Mouse (Mus musculus) naive thymus-derived CD4-positive, alpha-beta T cell, adult 5 months (primary cell): ENCODE results near the gene Crat. TPM values are rescaled to one million over a fixed set of nuclear protein-coding genes. Genes with fewer than 3 reads are reported as not detected.

Experiments
- polyA plus RNA-seq: library from polyadenylated mRNA; unstranded; fragments of 100-300 nt; shearing (Covaris generic); gene quantifications from one replicate; pipeline ENCODE4 v1.2.1, GENCODE M21; 2017

Crat gene
- 8.2 TPM for polyA plus RNA-seq

DNA sequence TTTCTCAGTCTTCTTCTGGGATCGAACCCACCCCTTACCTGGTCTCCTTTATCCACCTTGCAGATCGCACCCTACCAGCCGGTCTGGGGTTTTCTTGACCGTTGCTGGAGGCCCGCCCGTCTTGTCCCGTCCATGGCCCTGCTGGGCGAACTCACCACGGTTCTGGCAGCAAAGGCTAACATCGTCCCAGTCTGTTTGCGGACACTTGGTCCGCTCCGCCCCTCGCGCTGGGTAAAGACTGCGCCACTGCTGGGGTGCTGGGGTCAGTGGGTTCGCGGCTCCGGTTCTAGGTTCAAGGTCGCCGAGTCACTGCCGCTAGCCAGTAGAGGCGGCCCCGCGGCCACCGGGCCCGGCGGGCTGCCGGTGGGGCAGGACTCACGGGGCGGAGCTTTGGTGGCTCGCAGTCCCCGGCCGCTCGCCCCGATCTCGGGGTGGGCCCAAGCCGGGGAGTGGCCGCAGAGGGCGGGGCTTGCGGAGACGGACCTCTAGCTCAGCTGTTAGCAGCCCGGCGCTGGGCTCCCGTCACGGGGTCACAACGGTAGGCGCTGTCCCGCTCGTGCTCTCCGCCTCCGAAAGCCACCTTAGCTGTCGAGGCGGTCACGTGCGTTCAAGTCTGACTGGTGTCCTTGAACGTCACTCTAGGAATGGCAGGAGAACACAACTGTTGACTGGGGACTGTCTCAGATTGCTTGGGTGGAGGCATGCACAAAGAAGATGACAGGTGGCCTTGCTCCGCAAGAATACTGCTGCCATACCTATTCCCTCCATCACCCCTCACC is at the start of gene Crat:
Gene Crat (minus strand): TSS at position 657 of the 779 bp plus-strand sequence.

DNA sequence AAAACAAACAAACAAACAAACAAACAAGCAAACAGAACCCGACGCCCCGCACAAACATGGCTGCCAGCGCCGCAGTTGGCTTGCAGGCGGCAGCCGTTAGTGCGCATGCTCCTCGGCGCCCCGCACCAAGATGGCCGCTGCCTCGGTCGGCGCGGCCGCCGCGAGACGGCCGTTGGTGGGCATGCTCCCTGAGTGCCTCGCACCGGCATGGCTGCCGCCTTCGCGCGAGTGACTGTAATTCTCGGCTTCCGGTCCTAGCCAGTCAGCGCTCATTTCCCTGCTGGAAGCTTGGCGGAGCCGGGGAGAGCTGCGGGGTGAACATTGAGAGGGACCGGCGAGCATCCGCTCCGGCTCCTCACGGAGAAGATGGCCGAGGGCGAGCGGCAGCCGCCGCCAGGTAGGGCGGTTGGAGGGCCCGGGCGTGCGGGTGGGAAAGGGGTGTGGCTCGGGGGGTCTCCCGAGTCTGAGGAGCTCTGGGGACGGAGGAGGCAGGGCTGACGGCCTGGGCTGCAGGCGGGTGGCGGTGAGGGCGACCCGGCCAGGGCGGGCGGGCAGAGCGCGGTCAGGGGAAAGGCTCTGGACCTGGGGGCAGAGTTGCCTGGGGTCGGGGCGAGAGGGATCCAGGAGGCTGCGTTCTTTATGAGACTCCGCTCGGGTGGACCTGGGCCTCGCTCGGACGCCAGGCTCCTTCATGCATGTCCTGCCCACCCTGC is 479 bp upstream of the Crat start, which contains the start of gene Ptpa:
Gene Ptpa (plus strand): TSS at position 104 of the 713 bp plus-strand sequence.

DNA sequence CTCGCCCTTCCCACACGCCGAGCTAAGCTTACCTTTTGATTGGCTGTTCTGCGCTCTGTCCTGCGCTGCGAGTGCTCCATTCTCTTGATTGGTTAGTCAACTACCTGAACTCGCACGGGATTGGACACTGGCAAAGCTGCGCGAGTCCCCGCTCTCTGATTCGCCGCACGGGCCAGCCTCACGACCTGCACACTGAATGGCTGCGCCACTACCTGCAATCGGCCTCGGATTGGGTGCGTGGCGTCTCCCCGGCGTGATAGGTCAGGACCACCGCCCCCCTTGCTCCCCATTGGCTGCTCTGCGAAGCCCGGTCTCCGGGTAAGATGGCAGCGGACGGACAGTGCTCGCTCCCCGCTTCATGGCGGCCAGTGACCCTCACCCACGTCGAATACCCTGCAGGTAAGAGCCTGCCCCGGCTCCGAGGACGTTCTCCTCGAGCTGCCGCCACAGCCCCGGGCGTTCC is 23.5 kb downstream of the Crat start, which contains the start of gene Dolpp1:
Gene Dolpp1 (plus strand): TSS at position 141 of the 463 bp plus-strand sequence.

DNA sequence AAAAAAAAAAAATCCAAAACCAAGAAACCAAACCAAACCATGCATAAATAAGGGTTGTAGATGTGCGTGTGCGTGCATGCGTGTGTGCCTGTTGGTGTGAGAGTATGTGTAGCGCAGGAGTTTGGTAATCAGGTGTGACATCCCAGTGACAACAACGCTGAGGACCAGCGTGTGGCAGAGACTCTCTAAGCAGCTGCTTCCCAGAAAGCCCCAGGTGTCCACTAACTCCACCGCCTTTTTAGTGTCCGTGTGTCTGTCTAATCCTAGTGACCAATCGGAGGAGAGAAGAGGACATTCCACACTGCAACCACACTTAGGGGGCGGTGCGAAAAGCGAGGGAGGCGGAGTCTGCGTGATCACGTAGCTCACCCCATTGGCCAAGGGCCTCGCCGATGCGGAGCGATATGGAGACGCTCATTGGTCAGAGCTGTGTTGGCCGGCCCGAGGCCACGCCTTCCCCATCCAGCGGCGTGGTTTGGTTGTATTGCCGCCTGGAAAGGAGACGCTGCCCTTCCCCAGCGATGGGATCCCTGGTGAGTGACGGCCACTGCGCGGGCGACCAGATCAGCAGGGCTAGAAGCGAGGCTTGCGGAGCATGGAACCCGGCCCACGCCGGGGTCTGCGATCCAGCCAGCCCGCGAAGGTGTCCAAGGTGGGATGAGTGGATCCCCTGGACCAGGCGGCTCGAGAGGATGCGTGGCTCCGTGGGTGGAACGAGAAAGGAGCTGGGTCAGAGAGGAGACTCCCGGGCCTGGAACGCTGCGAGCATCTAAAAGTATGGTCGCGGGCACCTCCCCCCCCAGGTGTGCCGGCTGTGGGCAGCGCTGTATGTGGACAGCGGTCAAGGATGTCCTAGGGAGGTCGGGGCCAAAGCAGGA is 51.6 kb downstream of the Crat start, which contains the start of gene Miga2:
Gene Miga2 (plus strand): TSS at position 461 of the 878 bp plus-strand sequence.

DNA sequence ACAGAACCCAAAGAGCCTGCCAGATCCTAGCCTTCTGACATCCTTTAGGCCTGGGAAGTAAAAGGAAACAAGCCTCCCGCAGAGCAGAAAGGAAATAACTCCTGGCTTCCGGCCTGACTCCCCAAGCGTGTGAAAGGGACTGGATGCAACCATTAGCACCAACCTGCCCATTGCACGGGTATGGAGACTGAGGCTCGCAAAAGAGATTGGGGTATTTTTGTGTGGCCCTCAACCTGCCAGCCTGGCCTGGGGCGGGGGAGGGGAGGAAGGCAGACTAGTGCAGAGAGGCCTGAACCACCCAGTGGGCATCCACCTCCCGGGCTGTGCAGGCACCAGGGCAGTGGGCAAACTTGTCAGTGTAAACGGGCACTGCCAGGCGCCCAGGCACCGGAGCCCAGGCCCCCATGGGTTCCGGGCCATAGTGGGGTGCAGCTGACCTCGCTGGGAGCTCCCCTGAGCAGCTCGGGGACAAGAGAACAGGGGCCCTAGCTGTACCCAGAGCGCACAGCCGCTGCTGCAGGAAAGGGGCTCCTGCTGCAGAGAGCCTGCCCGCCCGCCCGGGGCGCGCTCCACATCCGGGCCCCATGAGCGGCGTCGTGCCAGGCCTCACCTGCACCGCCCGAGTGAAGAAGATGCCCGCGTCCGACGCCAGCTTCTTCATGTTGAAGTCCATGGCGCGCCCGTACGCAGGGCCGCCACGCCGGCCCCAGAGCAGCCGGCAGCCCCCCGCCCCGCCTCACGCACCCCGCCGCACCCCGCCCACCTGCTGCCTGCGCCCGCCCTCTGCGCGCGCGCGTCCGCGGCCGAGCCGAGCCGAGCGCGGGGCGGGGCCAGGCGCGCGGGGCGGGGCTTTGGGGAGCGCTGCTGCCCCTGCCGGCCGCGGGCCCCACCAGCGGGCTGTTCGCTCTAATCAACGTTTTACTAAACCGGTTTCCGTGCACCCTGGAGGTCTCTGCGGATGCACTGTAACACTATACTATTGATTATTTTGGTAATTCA is 56.8 kb downstream of the Crat start, which contains the start of gene Sh3glb2:
Gene Sh3glb2 (minus strand): TSS at position 805 of the 999 bp plus-strand sequence.

Other genes with a start within 250 kb of the Crat start
- gene Endog, start 244.3 kb downstream of the Crat start, polyA plus RNA-seq: 24.0 TPM
- gene Spout1, start 237.4 kb downstream of the Crat start, polyA plus RNA-seq: 30.0 TPM
- 8.2 TPM for gene Kyat1, start 210.0 kb downstream of the Crat start, polyA plus RNA-seq
- 8.6 TPM for gene Lrrc8a, start 178.1 kb downstream of the Crat start, polyA plus RNA-seq
- gene Gm28035, start 175.2 kb downstream of the Crat start, polyA plus RNA-seq: 5.4 TPM
- 5.3 TPM for gene Phyhd1, start 149.6 kb downstream of the Crat start, polyA plus RNA-seq
- gene Gm28038, start 134.8 kb downstream of the Crat start, polyA plus RNA-seq: 2.9 TPM
- 14.8 TPM for gene Dolk, start 129.5 kb downstream of the Crat start, polyA plus RNA-seq
- gene Nup188, start 129.4 kb downstream of the Crat start, polyA plus RNA-seq: 21.5 TPM
- gene Sh3glb2, start 56.5 kb downstream of the Crat start, polyA plus RNA-seq: 99.2 TPM
- 5.2 TPM for gene Miga2, start 51.6 kb downstream of the Crat start, polyA plus RNA-seq
- gene Dolpp1, start 23.6 kb downstream of the Crat start, polyA plus RNA-seq: 24.6 TPM
- 78.0 TPM for gene Ptpa, start 226 bp upstream of the Crat start, polyA plus RNA-seq
- 2.5 TPM for gene Ier5l, start 58.4 kb upstream of the Crat start, polyA plus RNA-seq
- gene Cstad, start 179.2 kb upstream of the Crat start, polyA plus RNA-seq: not detected